Mouse (Mus musculus): Measurements from ENCODE around the gene D430019H16Rik.

DNA sequence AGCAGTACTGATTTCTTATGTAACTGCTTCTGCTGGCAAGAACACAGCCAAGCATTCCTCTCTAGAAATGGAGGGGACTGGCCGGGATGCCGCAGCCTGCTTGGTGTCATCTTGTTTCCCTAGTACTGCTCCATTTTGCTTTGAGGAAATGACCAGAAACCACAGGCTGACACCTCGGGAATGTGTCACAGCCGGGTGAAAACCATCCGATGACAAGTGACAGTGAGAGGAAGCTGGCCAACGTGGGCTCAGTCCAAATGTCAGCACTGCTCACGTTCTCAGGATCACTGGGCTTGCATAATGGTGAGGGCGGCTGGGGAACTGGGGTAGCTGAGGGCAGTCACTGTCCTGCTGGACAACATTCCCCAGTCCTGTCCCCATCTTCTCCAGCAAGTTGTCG is 75.9 kb downstream of the D430019H16Rik start:
- TF ChIP-seq CTCF (conservative IDR thresholded peaks at IDR 0.05; ENCODE audit: insufficient read depth, insufficient read length, low read depth, low read length) (no peak), POLR2A (IDR thresholded peaks at IDR 0.05; ENCODE audit: low read depth, low read length) (no peak)

Measured in kidney, adult 2 months (tissue).